Mouse (Mus musculus): Measurements from ENCODE around the gene Egr2.

GRCm38 (mm10) chr10:67547850-67548260 is 12.6 kb downstream of the Egr2 start:
- TF ChIP-seq CTCF (IDR thresholded peaks at IDR 0.05; ENCODE audit: extremely low read depth, insufficient read depth, low read length) (no peak), POLR2A (IDR thresholded peaks at IDR 0.05; ENCODE audit: extremely low read depth, insufficient read depth, low read length) (no peak)
